Mouse (Mus musculus): ENCODE data around the gene Gm10277.

The Gm10277 gene

DNA sequence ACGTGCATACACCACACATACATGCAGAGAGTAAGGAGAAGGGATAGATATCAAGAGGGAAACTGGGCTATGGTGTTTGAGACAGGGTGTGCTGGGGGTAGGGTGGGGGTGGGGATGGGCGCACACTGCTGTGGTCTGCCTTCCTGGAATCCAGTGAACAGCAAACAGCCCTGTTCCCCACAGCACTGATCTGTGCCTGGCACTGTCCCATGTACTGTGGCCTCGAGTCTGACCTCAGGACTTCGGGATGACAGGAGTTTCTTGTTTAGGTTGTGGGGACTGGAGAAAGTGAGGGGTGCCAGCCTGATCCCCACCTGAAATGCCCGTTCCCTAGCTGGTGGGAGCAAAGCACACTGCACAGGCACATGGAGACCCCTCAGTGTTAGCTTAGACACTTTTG is at the start of gene Gm10277:
Gm10277 (minus strand) TSS at position 41 of the 400 bp plus-strand sequence.
- DNase-seq (ENCODE audit: low spot score in 2 of 2): no peak

DNA sequence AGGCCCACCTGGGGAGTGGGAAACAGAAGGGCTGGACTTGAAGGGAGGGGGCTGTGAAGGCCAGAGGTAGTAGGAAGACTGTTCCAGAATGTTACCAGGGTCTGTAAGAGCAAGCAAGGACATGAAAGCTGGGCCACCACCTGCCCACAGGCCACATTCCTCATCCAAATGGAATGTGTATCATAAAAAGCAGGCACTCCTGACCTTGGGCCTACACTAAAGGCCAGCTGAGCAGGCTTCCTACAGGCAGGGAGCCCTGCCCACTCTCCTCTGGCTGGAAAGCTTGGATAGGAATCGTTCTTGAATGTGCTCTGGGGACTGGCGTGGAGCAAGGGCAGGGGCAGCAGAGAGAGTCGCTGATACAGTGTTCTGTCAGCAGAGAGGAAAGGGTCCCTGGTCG is 49.2 kb upstream of the Gm10277 start:
- no peak for DNase-seq (ENCODE audit: low spot score in 2 of 2)

DNA sequence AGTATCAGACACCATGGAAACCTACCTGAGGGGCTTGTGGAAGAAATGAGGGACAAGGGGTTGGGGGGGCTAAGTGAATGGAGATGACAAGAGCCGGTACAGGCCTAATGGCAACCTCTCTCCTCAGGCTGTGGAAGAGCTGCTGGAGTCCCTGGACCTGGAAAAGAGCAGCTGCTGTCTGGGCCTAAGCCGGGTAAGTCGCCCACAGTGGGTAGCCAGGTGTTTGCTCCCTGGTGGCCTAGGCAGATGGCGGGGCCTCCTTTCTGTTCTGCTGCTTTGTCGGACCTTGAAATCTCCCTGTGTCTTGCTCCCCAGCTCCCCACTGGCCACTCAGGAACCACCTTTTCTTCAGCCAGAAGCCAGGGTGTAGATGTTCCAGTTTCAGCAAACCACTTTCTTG is 48.7 kb upstream of the Gm10277 start:
- DNase-seq (ENCODE audit: low spot score in 2 of 2): no peak

DNA sequence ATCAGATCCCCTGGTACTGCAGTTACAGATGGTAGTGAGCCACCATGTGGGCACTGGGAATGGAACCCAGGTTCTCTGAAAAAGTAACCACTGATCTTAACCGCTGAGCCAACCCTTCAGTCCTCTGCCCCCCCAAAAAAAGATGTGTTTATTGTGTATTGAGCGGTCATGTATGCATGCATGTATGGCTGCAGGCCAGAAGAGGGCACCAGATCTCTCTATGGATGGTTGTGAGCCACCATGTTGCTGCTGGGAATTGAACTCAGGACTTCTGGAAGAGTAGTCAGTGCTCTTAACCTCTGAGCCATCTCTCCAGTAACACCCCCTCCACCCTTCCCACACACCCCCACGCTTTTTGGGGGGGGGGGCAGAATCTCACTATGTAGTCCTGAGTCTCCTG is 47.6 kb upstream of the Gm10277 start:
- no peak for DNase-seq (ENCODE audit: low spot score in 2 of 2)

DNA sequence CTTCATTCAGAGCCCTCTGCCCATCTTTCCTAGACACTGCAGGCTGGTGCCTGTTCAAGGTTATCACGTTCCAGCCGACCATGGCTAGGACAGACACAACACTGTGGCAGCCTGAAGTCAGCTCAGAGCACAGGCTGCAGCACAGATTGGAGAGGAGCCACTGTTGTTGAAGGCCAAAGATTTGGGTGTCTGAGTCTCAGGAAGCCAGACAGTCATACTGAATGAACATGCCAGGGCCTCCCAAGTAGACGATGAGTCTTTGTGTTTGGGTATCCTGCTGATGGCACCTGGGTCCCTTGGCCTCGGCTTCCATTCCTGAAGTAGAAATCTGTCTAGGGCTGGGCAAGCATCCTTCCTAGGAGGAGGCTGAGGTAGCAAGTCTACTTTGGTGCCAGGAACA is 45.0 kb upstream of the Gm10277 start:
- DNase-seq (ENCODE audit: low spot score in 2 of 2): no peak

DNA sequence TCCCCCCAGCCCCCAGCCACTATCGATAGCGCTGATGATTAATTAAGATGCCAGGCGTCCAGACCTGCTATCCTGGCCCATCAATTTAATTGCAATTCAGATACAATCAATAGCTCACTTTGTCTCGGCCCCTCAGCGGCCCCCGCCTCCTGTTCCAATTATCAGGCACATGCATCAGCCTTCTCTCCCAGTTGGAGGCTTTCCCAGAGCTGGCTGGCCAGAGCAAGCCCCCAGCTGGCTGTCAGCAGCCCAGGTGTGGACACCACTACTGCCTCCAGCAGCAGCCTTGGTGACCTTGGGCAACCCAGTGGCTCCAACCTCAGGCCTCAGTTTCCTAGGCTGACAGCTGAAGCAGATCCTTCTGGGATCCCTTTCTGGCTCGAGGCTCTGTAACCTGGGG is 43.3 kb upstream of the Gm10277 start:
- DNase-seq (ENCODE audit: low spot score in 2 of 2): no peak

DNA sequence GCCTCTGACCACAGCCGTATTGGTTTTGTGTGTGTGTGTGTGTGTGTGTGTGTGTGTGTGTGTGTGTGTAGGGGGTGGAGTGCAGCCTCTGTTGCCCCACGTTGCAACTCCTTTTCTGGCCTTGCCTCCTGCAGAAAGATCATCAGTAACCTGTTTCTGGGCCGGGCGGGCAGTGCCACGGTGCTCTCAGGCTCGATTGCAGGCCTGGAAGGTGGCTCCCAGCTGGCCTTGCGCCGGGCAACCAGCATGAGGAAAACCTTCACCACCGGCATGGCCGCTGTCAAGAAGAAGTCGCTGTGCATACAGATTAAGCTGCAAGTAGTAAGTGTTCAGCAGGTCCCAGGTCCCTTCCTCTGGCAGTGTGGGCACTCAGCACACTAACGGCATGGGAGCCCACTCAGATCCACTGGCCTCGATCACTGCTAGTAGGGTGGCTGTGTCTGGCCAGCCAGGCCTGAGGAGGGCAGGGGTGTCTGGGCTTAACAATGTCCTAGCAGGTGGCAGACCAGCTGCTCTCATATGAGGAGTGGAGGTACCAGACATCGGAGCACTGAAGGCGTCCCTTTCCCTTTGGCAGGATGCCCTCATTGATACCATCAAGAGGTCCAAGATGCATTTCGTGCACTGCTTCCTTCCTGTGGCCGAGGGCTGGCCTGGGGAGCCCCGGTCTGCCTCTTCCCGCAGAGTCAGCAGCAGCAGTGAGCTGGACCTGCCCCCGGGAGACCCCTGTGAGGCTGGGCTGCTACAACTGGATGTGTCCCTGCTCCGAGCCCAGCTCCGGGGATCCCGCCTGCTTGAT is 41.7 kb upstream of the Gm10277 start:
- DNase-seq (ENCODE audit: low spot score in 2 of 2): no peak

DNA sequence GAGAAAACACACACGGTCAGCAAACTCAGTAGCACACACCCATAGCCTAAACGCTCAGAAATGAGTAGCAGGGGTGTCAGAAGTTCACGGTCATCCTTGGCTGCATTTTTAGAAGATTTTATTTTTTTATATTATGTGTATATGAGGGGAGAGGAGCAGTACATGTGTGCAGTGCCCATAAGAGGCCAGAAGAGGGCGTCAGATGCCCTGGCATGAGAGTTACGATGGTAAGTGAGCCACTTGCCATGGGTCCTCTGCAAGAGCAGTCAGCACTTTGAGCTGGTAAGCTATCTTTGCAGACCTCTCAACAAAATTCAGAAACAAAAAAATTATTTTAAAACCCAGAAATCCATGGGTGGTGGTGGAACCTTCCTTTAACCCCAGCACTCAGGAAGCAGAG is 40.6 kb upstream of the Gm10277 start:
- DNase-seq (ENCODE audit: low spot score in 2 of 2): no peak

DNA sequence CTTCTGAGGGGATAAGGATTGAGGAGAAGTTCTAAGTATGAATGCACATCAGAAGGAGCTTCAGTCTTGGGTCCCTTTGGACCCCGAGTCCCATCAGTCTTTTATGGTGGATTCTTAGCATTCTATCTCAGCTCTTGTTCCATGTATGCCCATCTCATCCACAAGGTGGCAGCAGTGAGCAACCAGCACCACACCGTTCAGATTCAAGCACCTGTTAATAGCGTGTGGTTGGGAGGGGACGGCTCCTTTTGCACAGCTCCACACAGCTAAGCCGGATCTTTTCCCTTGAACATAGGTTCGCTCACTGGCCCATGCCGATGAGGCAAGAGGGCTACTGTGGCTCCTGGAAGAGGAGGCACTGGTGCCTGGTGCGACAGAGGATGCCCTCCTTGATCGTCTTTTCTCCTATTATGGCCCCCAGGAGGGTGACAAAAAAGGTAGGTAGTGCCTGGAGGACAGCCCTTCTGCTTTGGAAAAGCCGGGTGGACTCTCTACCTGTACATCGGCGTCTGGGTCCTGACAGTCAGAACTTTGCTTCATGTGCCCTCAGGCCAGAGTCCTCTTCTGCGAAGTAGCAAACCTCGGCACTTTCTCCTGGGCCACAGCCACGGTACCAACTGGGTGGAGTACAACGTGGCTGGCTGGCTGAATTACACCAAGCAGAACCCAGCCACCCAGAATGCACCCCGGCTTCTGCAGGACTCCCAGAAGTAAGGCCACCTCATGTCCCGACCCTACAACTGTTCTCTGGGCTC is 39.9 kb upstream of the Gm10277 start:
- peak; percentile 39 to 66 for DNase-seq (ENCODE audit: low spot score in 2 of 2)

DNA sequence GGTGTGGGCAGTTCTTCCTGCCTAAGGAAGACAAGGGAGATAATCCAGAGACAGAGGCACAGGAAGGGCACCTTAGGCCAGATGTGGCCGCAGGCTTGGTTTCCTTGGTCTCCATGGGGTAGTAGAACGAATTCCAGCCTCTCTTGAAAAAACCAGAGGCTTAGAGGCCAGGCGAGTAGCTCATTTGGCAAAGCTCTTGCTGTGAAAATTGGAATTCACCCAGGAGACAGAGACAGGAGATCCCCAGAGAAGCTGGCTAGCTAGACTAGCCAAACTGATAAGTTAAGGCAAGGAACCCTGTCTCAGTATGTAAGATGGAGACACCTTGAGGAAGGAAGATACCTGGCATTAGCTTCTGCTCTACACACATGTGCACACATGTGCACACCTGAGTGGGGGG is 38.8 kb upstream of the Gm10277 start:
- DNase-seq (ENCODE audit: low spot score in 2 of 2): no peak

DNA sequence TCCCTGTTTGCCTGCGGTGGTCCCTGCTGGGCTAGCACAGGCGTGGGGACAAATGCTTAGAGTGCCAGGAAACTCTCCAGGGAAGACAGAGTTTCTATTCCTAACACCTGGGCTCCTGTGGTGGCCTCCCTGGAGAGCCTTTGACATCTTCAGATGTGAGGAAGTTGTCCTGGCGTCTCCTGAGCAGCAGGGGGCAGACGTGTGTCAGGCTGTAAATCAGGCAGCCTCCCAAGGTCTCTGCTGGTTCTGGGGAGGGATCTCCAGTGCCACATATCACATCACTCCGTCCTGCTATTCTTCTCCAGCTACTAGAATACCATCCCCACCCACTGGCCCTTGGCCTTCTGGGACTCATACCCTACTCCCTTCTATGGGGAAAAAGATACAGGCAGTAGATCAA is 38.3 kb upstream of the Gm10277 start:
- peak in 1 of 2 experiments; percentile 51 for DNase-seq (ENCODE audit: low spot score in 2 of 2)

DNA sequence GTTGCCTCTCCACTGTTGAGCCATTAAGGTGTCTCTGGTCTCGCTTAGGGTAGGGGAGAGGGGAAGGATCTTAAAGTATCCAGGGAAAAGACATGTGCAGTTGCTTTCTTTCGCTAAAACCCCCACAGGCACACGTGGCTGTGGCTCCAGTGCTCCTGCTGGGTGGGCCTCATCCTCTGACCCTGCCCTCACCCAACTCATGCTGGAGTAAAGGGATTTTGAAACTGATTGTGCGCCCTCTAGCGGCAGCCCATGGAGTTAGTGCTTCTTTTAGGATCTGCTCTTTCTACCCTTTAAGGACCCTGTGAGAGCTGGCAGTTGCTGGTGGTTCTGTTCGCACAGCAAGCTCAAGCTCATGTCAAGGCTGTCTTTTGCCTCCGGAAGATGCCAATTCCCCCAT is 35.2 kb upstream of the Gm10277 start:
- DNase-seq (ENCODE audit: low spot score in 2 of 2): peak; percentile 24 to 53

DNA sequence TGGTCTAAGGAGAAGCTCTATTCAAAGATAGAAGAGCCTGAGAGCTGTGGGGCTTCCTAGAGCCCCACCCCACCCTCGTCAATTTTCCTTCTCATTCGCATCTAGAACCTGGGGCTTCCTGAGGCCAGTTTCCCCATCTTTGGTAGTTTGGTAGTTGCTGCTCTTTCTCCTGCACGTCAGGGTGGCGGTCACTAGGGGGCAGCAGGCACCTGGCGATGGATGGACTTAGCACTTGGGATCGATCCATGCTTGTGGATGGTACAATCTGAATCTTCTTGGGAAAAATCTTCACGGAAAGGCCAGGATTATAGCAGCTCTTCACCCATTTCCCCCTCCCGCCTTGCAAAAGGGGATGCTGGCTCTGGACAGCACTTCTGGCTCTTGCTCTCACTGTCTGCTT is 34.1 kb upstream of the Gm10277 start:
- peak in 1 of 2 experiments; percentile 25 for DNase-seq (ENCODE audit: low spot score in 2 of 2)

DNA sequence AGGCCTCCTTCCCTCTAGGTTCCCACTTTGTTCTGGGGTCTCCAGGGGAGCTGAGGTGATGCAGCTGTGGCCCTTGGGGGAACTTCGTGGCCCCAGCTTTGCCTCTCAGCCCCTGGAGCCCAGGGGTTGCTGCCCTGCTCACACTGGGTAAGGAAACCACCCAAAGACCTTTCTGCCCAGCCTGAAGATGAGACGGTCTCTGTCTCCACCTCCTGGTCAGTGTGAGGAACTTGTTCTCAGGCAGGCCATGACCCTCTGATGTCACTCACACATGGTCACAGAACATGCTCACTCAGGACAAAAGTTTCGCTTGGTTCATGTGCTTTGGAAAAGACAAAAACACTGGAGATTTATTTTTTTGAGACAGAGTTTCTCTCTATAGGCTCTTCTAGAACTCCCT is 28.5 kb upstream of the Gm10277 start:
- DNase-seq (ENCODE audit: low spot score in 2 of 2): peak; percentile 52 to 69

DNA sequence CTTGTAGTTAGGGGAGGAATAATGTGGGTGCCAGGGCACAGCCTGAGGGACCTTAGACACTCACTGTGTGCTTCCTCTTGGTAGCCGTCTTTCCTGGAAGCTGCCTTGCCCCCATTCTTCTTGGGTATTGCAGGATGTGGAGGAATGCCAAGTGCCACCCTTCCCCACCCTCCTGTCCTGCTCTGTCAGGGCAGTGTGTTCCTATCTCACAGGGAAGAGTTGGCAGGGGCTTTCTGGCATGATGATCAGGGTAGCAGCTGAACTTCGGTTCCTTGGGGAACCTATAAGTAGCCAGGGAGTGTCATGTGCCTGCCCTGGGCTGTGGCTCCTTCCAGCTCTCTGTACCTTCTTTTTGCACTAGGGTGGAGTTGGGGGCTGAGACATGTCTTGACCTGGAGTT is 26.4 kb upstream of the Gm10277 start:
- DNase-seq (ENCODE audit: low spot score in 2 of 2): no peak

DNA sequence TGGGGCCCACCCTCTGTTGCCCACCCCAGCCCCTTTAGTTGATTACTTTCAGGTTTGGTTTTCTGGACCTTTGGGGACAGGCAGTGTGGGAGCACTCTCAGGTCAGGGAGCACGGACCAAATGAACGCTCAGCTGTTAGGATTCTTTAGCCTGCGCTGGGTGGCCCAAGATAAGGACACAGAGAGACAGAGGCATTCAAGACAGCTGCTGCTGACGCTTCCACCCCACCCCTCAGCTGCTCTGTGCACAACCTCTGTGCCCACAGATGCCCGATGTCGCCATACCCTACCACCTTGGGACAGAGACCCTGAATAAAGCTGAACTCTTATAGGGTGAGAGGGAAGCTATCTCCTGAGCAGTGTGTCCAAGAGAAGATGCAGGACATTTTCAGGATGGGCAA is 22.5 kb upstream of the Gm10277 start:
- no peak for DNase-seq (ENCODE audit: low spot score in 2 of 2)

DNA sequence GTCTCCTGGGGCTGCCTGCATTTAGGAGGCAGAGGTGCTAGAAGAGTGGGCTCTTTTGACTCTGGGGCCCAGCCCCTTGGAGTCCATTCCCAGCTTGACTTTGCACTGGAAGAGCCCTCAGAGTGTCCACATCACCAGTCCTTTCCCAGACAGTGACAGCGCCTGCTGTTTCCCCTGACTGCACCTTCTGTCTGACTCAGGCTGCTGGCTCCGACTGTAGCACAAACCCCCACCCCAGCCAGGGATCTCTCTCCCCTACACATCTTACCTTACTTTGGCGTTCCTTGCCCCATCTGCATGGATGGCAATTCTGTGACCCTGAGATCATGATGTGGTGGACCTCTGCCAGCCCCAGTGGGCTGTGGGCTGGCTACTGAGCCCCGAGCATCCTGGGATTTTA is 21.7 kb upstream of the Gm10277 start:
- DNase-seq (ENCODE audit: low spot score in 2 of 2): no peak

DNA sequence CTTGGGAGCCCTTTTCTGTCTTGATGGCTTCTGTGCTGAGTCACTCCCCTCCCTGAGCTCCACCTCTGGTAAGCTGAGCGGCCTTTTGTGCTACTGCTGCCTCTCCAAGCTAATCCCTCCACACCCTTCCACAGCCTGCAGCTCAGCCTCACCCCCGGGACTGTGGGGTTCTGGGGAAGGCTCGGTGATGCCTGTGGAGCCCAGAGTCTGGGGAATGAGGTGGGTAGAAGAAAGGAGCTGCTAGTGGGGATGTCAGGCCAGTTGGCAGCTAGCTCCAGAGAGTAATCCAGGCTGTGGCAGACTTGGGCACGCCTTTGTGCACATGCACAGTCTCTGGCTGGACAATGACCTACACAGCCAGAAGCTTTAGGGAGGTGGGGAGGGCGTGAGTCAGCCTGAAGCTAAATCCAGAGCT is 20.5 kb upstream of the Gm10277 start:
- no peak for DNase-seq (ENCODE audit: low spot score in 2 of 2)

DNA sequence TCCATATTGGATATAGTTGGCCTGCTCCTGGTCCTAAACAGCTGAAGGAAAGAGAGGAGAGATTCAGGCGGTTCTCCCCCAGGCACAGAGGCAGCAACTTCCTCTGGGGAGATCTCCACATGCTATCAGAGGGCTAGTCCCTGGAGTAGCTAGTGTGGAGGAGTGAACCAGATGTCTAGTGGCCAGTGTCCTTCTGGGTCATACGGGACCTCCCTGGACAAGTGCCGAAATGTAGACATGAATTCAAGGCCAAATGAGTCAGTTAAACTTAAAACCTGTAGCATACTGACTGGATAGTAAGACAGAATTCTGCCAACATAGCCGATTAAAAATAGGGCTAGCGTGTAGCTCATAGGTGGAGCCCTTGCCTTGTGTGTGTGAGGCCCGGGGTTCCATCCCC is 19.3 kb upstream of the Gm10277 start:
- no peak for DNase-seq (ENCODE audit: low spot score in 2 of 2)

DNA sequence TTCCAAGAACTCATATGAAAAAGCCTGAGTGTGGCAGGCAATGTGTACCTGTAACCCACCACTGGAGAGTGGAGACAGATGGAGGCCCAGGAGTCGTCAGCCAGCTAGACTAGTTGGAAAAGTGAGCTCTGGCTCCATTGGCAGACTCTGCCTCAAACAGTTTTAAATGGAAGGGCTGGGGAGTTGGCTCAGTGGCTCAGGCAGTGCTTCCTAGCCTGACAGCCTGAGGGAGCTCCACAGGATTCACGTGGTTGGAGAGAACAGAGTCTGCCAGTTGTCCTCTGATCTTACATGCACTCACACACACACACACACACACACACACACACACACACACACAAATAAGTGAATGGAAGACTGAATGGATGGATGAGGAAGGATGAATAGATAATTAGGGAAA is 18.7 kb upstream of the Gm10277 start:
- DNase-seq (ENCODE audit: low spot score in 2 of 2): no peak

DNA sequence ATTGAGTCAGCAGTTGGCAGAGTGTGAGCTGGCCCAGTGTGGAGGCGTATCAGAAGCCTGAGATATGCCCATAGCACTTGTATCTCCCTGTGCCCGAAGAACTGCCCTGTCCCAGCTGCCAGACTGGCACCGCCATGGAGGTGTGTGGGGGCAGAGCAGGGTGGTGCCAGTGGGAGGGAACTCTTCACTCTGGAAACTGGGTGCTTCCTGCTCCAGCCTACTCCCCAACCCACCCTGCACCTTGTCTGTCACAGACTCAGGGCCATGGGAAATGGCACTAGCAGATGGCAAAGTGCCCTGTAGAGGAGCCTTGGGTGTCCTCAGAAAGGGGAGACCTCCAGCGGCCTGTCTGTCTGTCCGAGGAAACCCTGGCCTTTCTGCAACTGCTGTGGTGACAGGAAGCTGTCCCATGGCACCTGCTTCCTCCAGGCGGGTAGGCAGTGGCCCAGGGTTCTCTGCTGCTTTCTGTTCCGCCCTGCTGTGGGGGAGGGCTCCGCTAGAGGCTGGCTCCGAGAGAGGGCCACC is 14.9 kb upstream of the Gm10277 start:
- peak; percentile 51 to 52 for DNase-seq (ENCODE audit: low spot score in 2 of 2)

DNA sequence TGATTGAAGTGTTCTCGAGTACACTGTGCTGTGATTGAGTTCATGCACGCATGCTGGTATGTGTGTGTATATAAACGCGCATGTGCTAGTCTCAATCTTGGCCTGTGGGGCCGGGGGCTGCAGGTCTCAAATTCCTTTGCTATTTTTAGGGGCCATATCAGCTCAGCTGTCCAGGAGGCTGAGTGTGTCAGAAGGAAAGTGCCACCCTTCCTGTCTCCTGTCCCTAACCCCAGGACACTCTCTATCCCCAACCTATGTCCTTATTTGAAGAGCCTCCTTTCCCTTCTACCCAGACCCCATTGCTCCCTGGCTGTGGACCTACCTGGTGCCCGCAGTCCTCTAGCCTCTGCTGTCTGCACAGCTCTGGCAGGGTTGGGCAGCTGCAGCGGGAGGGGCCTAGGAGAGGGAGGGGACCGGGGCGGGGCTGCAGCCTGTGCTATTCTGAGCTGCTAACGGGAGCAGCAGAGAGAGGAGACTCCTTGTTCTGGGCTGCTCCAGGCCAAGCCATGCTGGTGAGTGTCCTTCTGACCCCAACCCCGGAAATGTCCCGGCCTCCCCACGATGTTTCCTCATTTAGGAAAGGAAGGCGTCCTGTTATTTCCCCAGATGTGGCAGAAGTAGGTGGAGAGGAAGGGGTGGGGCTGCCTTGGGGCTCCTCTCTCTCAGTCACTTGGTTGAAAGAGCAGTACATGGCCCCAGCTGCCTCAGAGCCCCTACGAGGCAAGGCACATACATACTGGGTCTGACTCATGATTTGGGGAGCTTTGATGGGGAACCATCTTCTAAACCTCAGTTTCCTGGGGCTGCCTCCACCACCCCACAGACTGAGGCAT is 13.5 kb upstream of the Gm10277 start:
- peak; percentile 50 to 58 for DNase-seq (ENCODE audit: low spot score in 2 of 2)

All from spleen, postnatal 14 days (tissue).